ENCODE assay signal across 10 mouse cellular contexts in genomic region chr1:74081573-74081989, GRCm38 (mm10). TPM values are rescaled to one million over a fixed set of nuclear protein-coding genes. Genes with fewer than 3 reads are reported as not detected.
DNase-seq lines count a peak whose midpoint lies in the region; ATAC-seq lines count a peak whose summit lies in the region.
"Had no signal": no experiment of that assay in that cellular context is flagged by ENCODE, and none has a peak within 500 bp of the region (broad histone marks: within the 10 kb centered on the region; RNA-seq: fewer than 3 reads in every experiment).

No protein-coding gene starts in this region.

- no peak overlapping the region for H3K4me2 ChIP-seq in kidney, embryonic 15.5 days

- H3K27me3 ChIP-seq in kidney, embryonic 15.5 days: no peaks in the 10 kb centered on the region

- no peaks in the 10 kb centered on the region for H3K36me3 ChIP-seq in kidney, embryonic 15.5 days

- no peak overlapping the region for H3K9ac ChIP-seq in kidney, embryonic 15.5 days

- ATAC-seq in kidney, embryonic 15.5 days (replicated peaks; ENCODE audit: low FRiP score): no peak
- ATAC-seq in CD4-positive, CD25-positive, alpha-beta regulatory T cell, adult 4 months: no peak

- peak overlapping the region; percentile 74 for H3K27ac ChIP-seq in kidney, embryonic 15.5 days
- H3K27ac ChIP-seq: layer of hippocampus, adult 2 months had no signal

- 26% methylated on average over 2 of the region's 2 CpGs for WGBS in kidney, embryonic 15.5 days

- H3K9me3 ChIP-seq in kidney, embryonic 15.5 days (replicated peaks): no peaks in the 10 kb centered on the region

- DNase-seq in kidney, postnatal 14 days: no peak
- DNase-seq in 416B (ENCODE audit: low read depth): peak; percentile 40
- DNase-seq in brain, adult 2 months (ENCODE audit: low read depth, low spot score): peak; percentile 74
- DNase-seq in kidney, postnatal 10 days: peak; percentile 48
- DNase-seq in embryo, embryonic 10 days (ENCODE audit: low spot score): no peak
- no peak for DNase-seq in layer of hippocampus, postnatal 14 days (ENCODE audit: low spot score in 2 of 2)

- H3K4me1 ChIP-seq in kidney, embryonic 15.5 days: peaks cover 53% of the 10 kb centered on the region

- no peak overlapping the region for H3K4me3 ChIP-seq in kidney, embryonic 15.5 days (replicated peaks)
- H3K4me3 ChIP-seq: layer of hippocampus, adult 2 months had no signal

RNA-seq across cellular contexts. Expression of gene Tns1, which starts 42.7 kb away (rescaled TPM):
- 62.7 and 70.9 TPM in 2 replicates for polyA plus RNA-seq in kidney, embryonic 15.5 days (2015; fragmentation: Nextera tagmentation; extraction: Ambion mirVana)
- polyA plus RNA-seq in CD4-positive, CD25-positive, alpha-beta regulatory T cell, adult 4 months (2017; shearing (Covaris generic)): 10 to 100 TPM; 19.0 to 40.5 TPM
- 10 to 100 TPM; 49.6 to 52.2 TPM for total RNA-seq in layer of hippocampus, postnatal 14 days (2021)

RNA-seq across cellular contexts. Expression of gene Rufy4, which starts 43.8 kb away (rescaled TPM):
- 0.17 and 0.40 TPM in 2 replicates for polyA plus RNA-seq in kidney, embryonic 15.5 days (2015; fragmentation: Nextera tagmentation; extraction: Ambion mirVana)
- polyA plus RNA-seq in CD4-positive, CD25-positive, alpha-beta regulatory T cell, adult 4 months (2017; shearing (Covaris generic)): not detected
- under 1 TPM; 0.18 to 0.24 TPM for total RNA-seq in layer of hippocampus, postnatal 14 days (2021)
- total RNA-seq: ES-E14 had no signal

Comparison
In these comparisons a context has a peak if more than half of its experiments do, and no peak if none do; other contexts are left out.
1. DNase-seq: peak in 416B (single experiment), brain, adult 2 months (single experiment) and kidney, postnatal 10 days (single experiment); none in kidney, postnatal 14 days (single experiment), embryo, embryonic 10 days (single experiment) and layer of hippocampus, postnatal 14 days (0 of 2).